Mouse (Mus musculus) myocyte (in vitro differentiated cells): ENCODE measurements around the gene Pigt. TPM values are rescaled to one million over a fixed set of nuclear protein-coding genes. Genes with fewer than 3 reads are reported as not detected.

ENCODE experiments used
- H3K27me3 ChIP-seq: one replicate; pipeline ENCODE4 v1.6.1; 2011; ENCODE audit not compliant: control insufficient read depth, insufficient read depth, insufficient read length
- H3K36me3 ChIP-seq: one replicate; pipeline ENCODE4 v1.6.1; 2011; ENCODE audit not compliant: control insufficient read depth, insufficient read depth
- H3K4me2 ChIP-seq: one replicate; pipeline ENCODE4 v1.6.1; 2011; ENCODE audit warnings: low read depth, control low read depth
- H3K4me3 ChIP-seq: one replicate; pipeline ENCODE4 v1.5.1; 2011; ENCODE audit warnings: mild to moderate bottlenecking, control low read depth, moderate library complexity
- H3K79me2 ChIP-seq: one replicate; pipeline ENCODE4 v1.6.1; 2011; ENCODE audit not compliant: control insufficient read depth, insufficient read depth
- H3ac ChIP-seq: one replicate; pipeline ENCODE4 v1.6.1; 2011; ENCODE audit not compliant: control insufficient read depth, insufficient read length
- CEBPB ChIP-seq: IDR thresholded peaks from 2 replicates; pipeline ENCODE4 v1.6.1; 2011; ENCODE audit warnings: mild to moderate bottlenecking, moderate library complexity; ENCODE audit not compliant: poor library complexity, insufficient read depth, severe bottlenecking
- E2F4 ChIP-seq: IDR thresholded peaks from one replicate; pipeline ENCODE4 v1.6.1; 2011; ENCODE audit warnings: mild to moderate bottlenecking, control low read depth, moderate library complexity; ENCODE audit not compliant: insufficient read depth
- MAX ChIP-seq: IDR thresholded peaks from one replicate; pipeline ENCODE4 v1.6.1; 2011; ENCODE audit warnings: low read depth, mild to moderate bottlenecking, control low read depth
- MYOD1 ChIP-seq, 3 experiments: IDR thresholded peaks; one replicate each; pipeline ENCODE4 v1.6.1; 2011; ENCODE audit warnings: control low read depth in 2 of 3, low read depth in 2 of 3, mild to moderate bottlenecking in 2 of 3, moderate library complexity in 1 of 3; ENCODE audit not compliant: insufficient read length in 2 of 3, control insufficient read depth in 1 of 3
- MYOG ChIP-seq, 3 experiments: IDR thresholded peaks; one replicate each; pipeline ENCODE4 v1.6.1; 2011; ENCODE audit warnings: control low read depth in 2 of 3, low read depth in 2 of 3, mild to moderate bottlenecking in 2 of 3; ENCODE audit not compliant: insufficient read length in 2 of 3, control insufficient read depth in 1 of 3, insufficient read depth in 1 of 3
- POLR2A ChIP-seq: IDR thresholded peaks from one replicate; pipeline ENCODE4 v1.6.1; 2011; ENCODE audit warnings: low read depth, mild to moderate bottlenecking, control low read depth, moderate library complexity; ENCODE audit not compliant: insufficient read length
- POLR2AphosphoS2 ChIP-seq: IDR thresholded peaks from one replicate; pipeline ENCODE4 v1.6.1; 2011; ENCODE audit warnings: low read depth, control low read depth; ENCODE audit not compliant: insufficient read length
- REST ChIP-seq: IDR thresholded peaks from one replicate; pipeline ENCODE4 v1.6.1; 2011; ENCODE audit warnings: mild to moderate bottlenecking, control low read depth, moderate library complexity; ENCODE audit not compliant: insufficient read depth, insufficient read length
- SRF ChIP-seq: IDR thresholded peaks from one replicate; pipeline ENCODE4 v1.6.1; 2011; ENCODE audit warnings: low read depth; ENCODE audit not compliant: control insufficient read depth, insufficient read length
- TCF12 ChIP-seq: IDR thresholded peaks from one replicate; pipeline ENCODE4 v1.6.1; 2011; ENCODE audit warnings: mild to moderate bottlenecking, control low read depth; ENCODE audit not compliant: poor library complexity, insufficient read depth, severe bottlenecking
- TCF3 ChIP-seq: IDR thresholded peaks from one replicate; pipeline ENCODE4 v1.6.1; 2011; ENCODE audit warnings: low read depth, control low read depth; ENCODE audit not compliant: insufficient read length
- USF1 ChIP-seq: IDR thresholded peaks from one replicate; pipeline ENCODE4 v1.6.1; 2011; ENCODE audit warnings: low read depth, mild to moderate bottlenecking, control low read depth, moderate library complexity
- polyA plus RNA-seq: library from polyadenylated mRNA; unstranded; fragments of >200 nt; fragmentation: generic; extraction: Trizol; gene quantifications from one replicate; pipeline ENCODE4 v1.2.1, GENCODE M21; 2012; ENCODE audit warnings: missing spikeins

Pigt gene
- polyA plus RNA-seq, 1 experiment: 79.2 TPM

DNA sequence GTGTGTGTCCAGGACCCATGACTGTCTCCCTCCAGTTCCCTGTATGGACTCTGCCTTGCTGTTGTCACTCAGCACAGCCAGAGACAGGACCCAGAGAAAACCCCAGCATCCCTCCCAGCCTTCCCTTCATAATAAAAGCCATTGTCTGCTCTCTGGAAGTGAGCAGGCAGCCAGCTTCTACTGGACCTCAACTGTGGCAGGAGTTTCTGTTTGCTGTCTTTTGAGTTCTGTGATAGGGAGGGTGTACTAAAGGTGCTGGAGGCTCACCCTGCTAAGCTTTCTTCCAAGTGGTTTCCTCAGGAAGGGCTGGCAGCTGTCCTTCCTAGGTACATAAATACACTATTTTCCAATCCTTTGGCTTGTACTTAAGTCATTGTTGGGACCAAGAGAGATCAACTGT lies 32.2 kb upstream of the Pigt start:
- peaks cover 11% of the 10 kb centered on the region for H3K79me2 ChIP-seq
- H3ac ChIP-seq: no peak overlapping the region
- H3K4me3 ChIP-seq: no peak overlapping the region
- no peak overlapping the region for H3K4me2 ChIP-seq
- H3K27me3 ChIP-seq: no peaks in the 10 kb centered on the region
- TF ChIP-seq CEBPB (no peak), POLR2AphosphoS2 (no peak), POLR2A (no peak), MAX (no peak), TCF3 (no peak), MYOG (IDR thresholded peaks at IDR 0.05; ENCODE audit: control insufficient read depth in 1 of 3, insufficient read depth in 1 of 3, insufficient read length in 2 of 3, low read depth in 2 of 3) (no peak), TCF12 (no peak), USF1 (no peak), MYOD1 (IDR thresholded peaks at IDR 0.05; ENCODE audit: control insufficient read depth in 1 of 3, insufficient read length in 2 of 3, low read depth in 2 of 3) (no peak), E2F4 (no peak), REST (no peak)
- peaks cover 18% of the 10 kb centered on the region for H3K36me3 ChIP-seq

DNA sequence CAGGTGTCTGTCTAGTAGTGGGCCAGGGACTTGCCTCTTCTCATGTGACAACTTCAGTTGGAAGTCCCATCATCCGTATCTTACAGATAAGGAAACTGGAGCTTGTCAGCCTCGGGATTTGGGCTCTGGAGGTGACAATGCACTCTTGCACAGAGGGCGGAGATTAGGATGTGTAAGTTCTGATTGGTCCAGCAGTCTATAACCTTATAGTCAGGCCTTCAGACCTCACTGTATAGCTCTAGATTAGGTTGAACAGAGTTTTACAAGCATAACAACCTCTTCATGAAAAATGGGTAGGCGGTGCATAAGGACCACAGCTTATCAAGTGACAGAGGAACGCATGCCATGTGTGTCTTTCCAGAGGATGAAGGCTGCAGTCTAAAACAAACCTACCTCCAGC lies 30.5 kb upstream of the Pigt start:
- H3K36me3 ChIP-seq: peaks cover 18% of the 10 kb centered on the region
- TF ChIP-seq E2F4 (no peak), MAX (no peak), REST (no peak), TCF12 (no peak), TCF3 (no peak), MYOG (IDR thresholded peaks at IDR 0.05; ENCODE audit: control insufficient read depth in 1 of 3, insufficient read depth in 1 of 3, insufficient read length in 2 of 3, low read depth in 2 of 3) (no peak), POLR2A (no peak), SRF (no peak), USF1 (no peak), CEBPB (no peak), MYOD1 (IDR thresholded peaks at IDR 0.05; ENCODE audit: control insufficient read depth in 1 of 3, insufficient read length in 2 of 3, low read depth in 2 of 3) (no peak), POLR2AphosphoS2 (no peak)
- no peak overlapping the region for H3K4me3 ChIP-seq
- H3K4me2 ChIP-seq: no peak overlapping the region
- no peaks in the 10 kb centered on the region for H3K27me3 ChIP-seq
- peaks cover 5% of the 10 kb centered on the region for H3K79me2 ChIP-seq
- H3ac ChIP-seq: no peak overlapping the region

DNA sequence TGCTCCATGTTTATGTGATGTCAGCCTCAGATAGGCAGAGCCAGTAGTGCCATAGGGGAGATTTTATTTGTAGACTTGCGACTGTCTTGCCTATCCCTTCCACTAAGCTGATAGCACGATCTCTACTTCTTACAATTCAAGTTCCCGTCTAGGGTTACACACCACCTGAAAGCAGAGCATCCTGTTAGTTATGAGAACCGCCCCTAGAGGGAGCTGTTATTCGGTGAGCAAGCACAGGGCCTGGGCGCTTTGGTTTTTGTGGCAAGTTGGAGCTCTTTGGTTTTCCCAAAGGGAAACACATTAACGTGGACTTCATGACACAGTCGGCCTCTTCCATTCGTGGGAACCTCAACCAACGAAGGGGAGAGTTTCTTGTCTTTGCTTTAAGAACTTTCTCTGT lies 27.1 kb upstream of the Pigt start:
- Histone ChIP-seq H3K79me2 (no peaks in the 10 kb centered on the region), H3K36me3 (peaks cover 2% of the 10 kb centered on the region), H3K4me3 (no peak overlapping the region), H3K27me3 (no peaks in the 10 kb centered on the region), H3ac (no peak overlapping the region), H3K4me2 (no peak overlapping the region)
- TF ChIP-seq MAX (no peak), E2F4 (no peak), POLR2A (no peak), POLR2AphosphoS2 (no peak), MYOD1 (IDR thresholded peaks at IDR 0.05; ENCODE audit: control insufficient read depth in 1 of 3, insufficient read length in 2 of 3, low read depth in 2 of 3) (no peak), SRF (no peak)

DNA sequence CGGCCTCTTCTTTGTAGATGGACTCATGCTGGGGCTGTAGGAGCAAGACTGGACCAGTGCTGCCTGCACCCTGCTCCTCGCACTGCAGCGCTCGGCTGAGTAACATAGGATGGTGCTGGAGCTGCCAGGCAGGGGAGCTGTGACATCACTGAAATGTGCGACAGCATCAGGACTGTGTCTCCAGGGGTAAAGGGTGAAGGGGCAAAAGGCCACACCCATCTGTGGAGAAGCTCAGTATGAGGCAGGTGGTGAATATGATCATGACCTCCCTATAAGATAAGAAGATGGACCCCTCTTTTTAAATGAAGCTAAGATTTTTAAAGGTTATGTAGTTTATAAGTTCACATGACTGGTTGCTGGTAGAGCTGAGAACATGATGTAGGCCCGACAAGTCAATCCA lies 23.7 kb upstream of the Pigt start, which contains the start of gene Trp53tg5:
Trp53tg5 (minus strand) TSS at position 101 of the 400 bp plus-strand sequence.
- Histone ChIP-seq H3K36me3 (no peaks in the 10 kb centered on the region), H3K79me2 (no peaks in the 10 kb centered on the region), H3ac (no peak within 1 kb of the TSS), H3K27me3 (no peaks in the 10 kb centered on the region), H3K4me3 (no peak within 1 kb of the TSS), H3K4me2 (no peak within 1 kb of the TSS)
- no peak for TF ChIP-seq CEBPB
- TF ChIP-seq MYOG (IDR thresholded peaks at IDR 0.05; ENCODE audit: control insufficient read depth in 1 of 3, insufficient read depth in 1 of 3, insufficient read length in 2 of 3, low read depth in 2 of 3): no peak
- no peak for TF ChIP-seq MAX
- TF ChIP-seq MYOD1 (IDR thresholded peaks at IDR 0.05; ENCODE audit: control insufficient read depth in 1 of 3, insufficient read length in 2 of 3, low read depth in 2 of 3): no peak
- no peak for TF ChIP-seq TCF12
- TF ChIP-seq TCF3: no peak
- no peak for TF ChIP-seq POLR2AphosphoS2

DNA sequence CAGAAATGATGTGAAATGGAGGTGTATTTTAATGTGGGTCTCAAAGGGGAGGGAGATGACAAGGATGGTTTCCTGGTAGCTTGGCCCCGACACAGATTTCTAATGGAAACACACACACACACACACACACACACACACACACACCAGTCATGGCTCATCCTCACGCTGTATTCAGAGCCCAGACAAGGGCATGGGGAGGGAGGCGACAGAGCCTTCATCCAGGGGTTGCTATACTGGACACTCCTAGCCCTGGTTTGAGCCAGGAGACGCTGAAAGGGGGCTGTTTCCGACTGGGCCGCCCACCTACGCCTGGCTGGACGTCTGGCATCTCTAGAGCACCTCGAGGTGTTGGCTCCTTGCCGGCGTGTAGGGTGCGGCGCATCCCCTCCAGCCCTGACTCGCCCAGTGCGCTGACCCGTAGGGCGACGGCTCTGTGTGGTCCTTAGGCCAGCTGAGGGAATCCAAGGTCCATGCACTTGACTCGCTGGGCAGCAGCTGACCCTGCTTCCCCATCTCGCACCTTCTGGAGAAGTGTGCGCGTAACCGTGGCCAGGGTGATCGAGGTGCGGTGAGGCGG lies 11.6 kb upstream of the Pigt start, which contains the start of gene Dbndd2:
Dbndd2 (plus strand) TSS at position 426 of the 577 bp plus-strand sequence.
- H3K4me3 ChIP-seq: peak within 1 kb of the TSS; percentile 51
- TF ChIP-seq POLR2A (no peak), USF1 (no peak), CEBPB (no peak), MYOD1 (IDR thresholded peaks at IDR 0.05; ENCODE audit: control insufficient read depth in 1 of 3, insufficient read length in 2 of 3, low read depth in 2 of 3) (no peak), E2F4 (no peak), MYOG (IDR thresholded peaks at IDR 0.05; ENCODE audit: control insufficient read depth in 1 of 3, insufficient read depth in 1 of 3, insufficient read length in 2 of 3, low read depth in 2 of 3) (no peak), TCF3 (no peak), SRF (no peak), MAX (no peak), POLR2AphosphoS2 (no peak)
- no peaks in the 10 kb centered on the region for H3K27me3 ChIP-seq
- H3K36me3 ChIP-seq: peaks cover 5% of the 10 kb centered on the region
- H3K79me2 ChIP-seq: no peaks in the 10 kb centered on the region
- H3ac ChIP-seq: peak within 1 kb of the TSS; percentile 64
- peak within 1 kb of the TSS; percentile 91 for H3K4me2 ChIP-seq
